Mouse (Mus musculus) adipocyte (in vitro differentiated cells): ENCODE results near the gene Tcl1b1.
"Not testable (repeated sequence)": the region's sequence is repeated elsewhere in the genome, so short reads cannot be mapped to it uniquely, and the experiment has no call there.

Experiments
- DNase-seq: peaks from one replicate; pipeline ENCODE4 v3.0.0-alpha.2; 2016; ENCODE audit warnings: low spot score

Gene Tcl1b1

DNA sequence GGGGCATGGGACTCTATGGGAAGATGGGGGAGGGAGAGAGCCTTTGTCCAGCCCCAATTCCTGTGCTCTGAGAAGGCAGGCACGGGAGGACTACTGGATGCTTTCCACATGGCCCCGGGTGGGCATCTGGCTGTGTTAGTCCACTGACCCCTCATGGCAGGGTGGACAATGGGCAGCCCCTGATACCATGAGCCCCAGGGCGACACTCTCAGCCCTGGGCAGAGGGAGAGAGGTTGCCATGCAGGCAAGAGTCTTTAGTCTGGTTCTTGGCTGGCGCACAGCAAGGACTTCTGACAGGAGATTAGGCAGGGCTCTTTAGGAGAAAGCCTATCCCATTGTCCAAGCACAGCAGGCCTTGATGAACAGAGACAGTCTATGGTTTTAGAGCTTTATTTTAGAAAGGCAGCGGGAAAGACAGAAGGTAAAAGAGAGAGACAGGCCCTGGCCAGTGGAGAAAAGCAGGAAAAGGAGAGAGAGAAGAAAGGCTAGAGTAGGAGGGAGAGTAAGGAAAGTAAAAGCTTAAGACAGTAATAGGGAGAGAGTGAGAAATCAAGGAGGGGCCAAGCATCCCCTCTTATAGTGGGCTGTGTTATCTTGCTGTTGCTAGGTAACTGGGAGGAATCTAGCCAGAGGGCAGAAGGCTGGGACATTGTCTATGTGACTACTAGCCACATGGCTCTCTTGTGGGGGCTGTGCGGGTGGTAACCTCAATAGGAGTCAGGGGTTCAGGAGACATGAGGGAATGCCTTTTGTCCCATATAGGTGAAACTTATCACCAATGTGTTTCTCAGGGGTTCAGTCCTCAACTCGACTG lies 40.4 kb downstream of the Tcl1b1 start:
- not testable (repeated sequence) for DNase-seq

DNA sequence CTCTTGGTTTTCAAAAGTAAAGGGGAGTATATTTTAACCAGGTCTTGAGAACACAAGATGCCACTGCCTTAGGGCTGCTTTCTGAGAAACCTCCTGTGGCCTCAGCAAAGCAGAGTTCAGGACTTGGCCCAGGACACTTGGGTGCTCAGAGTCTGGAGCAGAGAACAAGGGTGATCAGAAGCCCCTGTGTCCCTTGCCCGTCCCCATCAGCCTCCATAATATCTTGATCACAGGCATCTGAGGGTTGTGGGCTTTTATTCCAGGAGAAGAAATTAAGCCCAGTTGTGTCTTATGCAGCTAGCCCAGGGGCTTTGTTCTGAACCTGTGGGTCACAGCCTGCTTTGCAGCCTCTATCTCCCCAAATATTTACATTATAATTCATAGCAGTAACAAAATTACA lies 42.2 kb downstream of the Tcl1b1 start, which contains the start of gene Tcl1b4:
Tcl1b4 (plus strand) TSS at position 301 of the 400 bp plus-strand sequence.
- not testable (repeated sequence) for DNase-seq

DNA sequence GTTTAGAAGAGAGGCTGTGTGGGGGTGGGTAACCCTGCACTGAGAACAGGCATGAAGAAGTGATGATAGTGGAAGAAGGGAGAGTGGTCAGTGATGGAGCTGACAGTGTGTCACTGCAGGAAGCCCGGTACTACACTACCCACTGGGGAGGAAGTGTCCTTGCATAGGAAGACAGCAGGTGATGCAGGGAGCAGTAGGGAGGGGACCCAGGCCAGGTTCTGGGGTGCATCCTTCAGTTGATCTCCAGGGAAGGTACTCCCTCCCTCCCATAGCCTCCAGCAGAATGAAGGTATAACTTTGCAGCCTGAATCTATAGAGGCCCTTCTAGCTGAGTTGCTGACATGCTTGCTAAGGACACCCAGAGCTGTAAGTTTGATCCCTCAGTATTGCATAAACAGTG lies 47.6 kb downstream of the Tcl1b1 start:
- DNase-seq = no peak

DNA sequence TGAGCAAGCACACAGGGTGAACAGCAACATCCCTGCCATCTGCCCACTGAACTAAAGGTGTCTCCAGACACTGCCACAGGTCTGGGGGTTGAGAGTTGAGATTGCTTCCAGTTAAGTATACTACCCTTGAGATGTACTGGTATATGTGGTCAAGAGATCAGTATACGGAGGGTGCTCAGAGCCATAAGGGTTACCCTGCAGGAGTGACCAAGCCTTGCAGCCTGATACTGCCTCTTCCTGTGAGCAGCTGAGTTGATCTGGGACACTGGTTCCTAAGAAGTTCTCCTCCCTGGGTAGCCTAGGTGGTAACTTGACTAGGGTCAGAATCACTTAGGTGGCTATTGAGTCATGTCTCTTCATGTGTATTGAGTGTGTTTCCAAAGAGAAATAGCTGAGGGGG lies 49.0 kb downstream of the Tcl1b1 start:
- DNase-seq = no peak

DNA sequence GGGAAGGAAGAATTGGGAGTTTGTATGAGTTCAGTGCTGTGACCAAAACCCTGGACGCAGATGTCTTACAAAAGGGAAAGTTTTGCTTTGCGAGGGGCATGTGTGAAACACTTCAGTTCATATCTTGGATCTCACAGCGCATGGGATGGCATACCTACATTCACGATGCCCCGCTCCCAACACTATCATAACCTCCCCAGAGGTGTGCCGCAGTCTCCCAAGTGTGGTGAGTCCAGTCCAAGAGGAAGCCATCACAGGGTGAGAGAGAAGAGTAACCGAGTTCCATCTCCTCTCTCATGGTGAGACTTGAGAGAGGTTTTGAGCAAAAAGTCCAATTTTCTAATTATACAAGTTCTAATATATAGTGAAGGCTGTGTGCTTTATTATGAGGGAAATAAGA lies 49.7 kb downstream of the Tcl1b1 start:
- no peak for DNase-seq
